Mouse (Mus musculus) ES-Bruce4 (cell line): ENCODE data around the gene Susd2.

Experiments used
- CTCF ChIP-seq: IDR thresholded peaks from one replicate; pipeline ENCODE4 v1.8.1; 2011; ENCODE audit warnings: low read depth, low read length
- EP300 ChIP-seq: IDR thresholded peaks from 2 replicates; pipeline ENCODE4 v1.6.1; 2011; ENCODE audit warnings: low read depth, low read length; ENCODE audit not compliant: insufficient read depth
- POLR2A ChIP-seq: IDR thresholded peaks from one replicate; pipeline ENCODE4 v1.8.1; 2011; ENCODE audit warnings: low read length; ENCODE audit not compliant: insufficient read depth

- TF ChIP-seq CTCF (no peak), POLR2A (no peak), EP300 (no peak)
Measured at GRCm38 (mm10) chr10:75635019-75635692, 8.7 kb downstream of the Susd2 start.
